Mouse (Mus musculus) granulocyte monocyte progenitor cell, adult 5-6 weeks (primary cell): ENCODE data around the gene Tas2r109. TPM values are rescaled to one million over a fixed set of nuclear protein-coding genes. Genes with fewer than 3 reads are reported as not detected.
"Not testable (repeated sequence)": the region's sequence is repeated elsewhere in the genome, so short reads cannot be mapped to it uniquely, and the experiment has no call there.

ENCODE experiments used
- ATAC-seq: replicated peaks from 2 replicates; pipeline ENCODE4 v1.8.0; 2016; ENCODE audit warnings: mild to moderate bottlenecking, moderate TSS enrichment, inconsistent platforms; ENCODE audit not compliant: poor library complexity, severe bottlenecking
- total RNA-seq, 2 experiments: library from RNA; stranded (forward) in 1 of 2; stranded (reverse) in 1 of 2; fragments of 200-712, 200-1000 nt in 1 of 2; fragments of >200 nt in 1 of 2; fragmentation: Nextera tagmentation in 1 of 2; gene quantifications; 2 replicates each; pipeline ENCODE4 v1.2.3; 2014 to 2017

Gene Tas2r109
- total RNA-seq (2014; fragmentation: Nextera tagmentation) (not detected in 2 replicates), total RNA-seq (2017) (not detected in 2 replicates)

GRCm38 (mm10) chr6:132980865-132981264 lies at the start of gene Tas2r109:
TSS of gene Tas2r109 (minus strand) at chr6:132980965.
- no peak for ATAC-seq

GRCm38 (mm10) chr6:132957819-132958218 lies 22.9 kb downstream of the Tas2r109 start, which contains the start of gene Tas2r131:
TSS of gene Tas2r131 (minus strand) at chr6:132957919.
- no peak for ATAC-seq

- ATAC-seq, result no peak
Measured at GRCm38 (mm10) chr6:132950802-132951201, 30.0 kb downstream of the Tas2r109 start, which contains the start of gene Tas2r129. TSS of gene Tas2r129 (plus strand) at chr6:132951102.

GRCm38 (mm10) chr6:132941376-132941775 lies 39.4 kb downstream of the Tas2r109 start:
- ATAC-seq, result not testable (repeated sequence)

Other genes starting within 250 kb of the Tas2r109 start
- not detected in 2 replicates for gene Tas2r115, start 242.9 kb downstream of the Tas2r109 start, total RNA-seq (2014; fragmentation: Nextera tagmentation)
- gene Tas2r115, start 242.9 kb downstream of the Tas2r109 start, total RNA-seq (2017), result not detected in 2 replicates
- gene Tas2r124, start 226.2 kb downstream of the Tas2r109 start, total RNA-seq (2014; fragmentation: Nextera tagmentation), result not detected in 2 replicates
- gene Tas2r124, start 226.2 kb downstream of the Tas2r109 start, total RNA-seq (2017), result not detected in 2 replicates
- gene Tas2r102, start 218.8 kb downstream of the Tas2r109 start, total RNA-seq (2014; fragmentation: Nextera tagmentation), result not detected in 2 replicates
- gene Tas2r102, start 218.8 kb downstream of the Tas2r109 start, total RNA-seq (2017), result not detected in 2 replicates
- not detected in 2 replicates for gene Tas2r136, start 202.8 kb downstream of the Tas2r109 start, total RNA-seq (2014; fragmentation: Nextera tagmentation)
- gene Tas2r136, start 202.8 kb downstream of the Tas2r109 start, total RNA-seq (2017), result not detected in 2 replicates
- not detected in 2 replicates for gene Tas2r117, start 178.1 kb downstream of the Tas2r109 start, total RNA-seq (2014; fragmentation: Nextera tagmentation)
- gene Tas2r117, start 178.1 kb downstream of the Tas2r109 start, total RNA-seq (2017), result not detected in 2 replicates
- gene Tas2r123, start 133.8 kb downstream of the Tas2r109 start, total RNA-seq (2014; fragmentation: Nextera tagmentation), result not detected in 2 replicates
- not detected in 2 replicates for gene Tas2r123, start 133.8 kb downstream of the Tas2r109 start, total RNA-seq (2017)
- gene Tas2r116, start 125.5 kb downstream of the Tas2r109 start, total RNA-seq (2014; fragmentation: Nextera tagmentation), result not detected in 2 replicates
- gene Tas2r116, start 125.5 kb downstream of the Tas2r109 start, total RNA-seq (2017), result not detected in 2 replicates
- gene Tas2r110, start 113.0 kb downstream of the Tas2r109 start, total RNA-seq (2014; fragmentation: Nextera tagmentation), result not detected in 2 replicates
- not detected in 2 replicates for gene Tas2r110, start 113.0 kb downstream of the Tas2r109 start, total RNA-seq (2017)
- not detected in 2 replicates for gene Tas2r113, start 88.0 kb downstream of the Tas2r109 start, total RNA-seq (2014; fragmentation: Nextera tagmentation)
- not detected in 2 replicates for gene Tas2r113, start 88.0 kb downstream of the Tas2r109 start, total RNA-seq (2017)
- not detected in 2 replicates for gene Tas2r125, start 71.3 kb downstream of the Tas2r109 start, total RNA-seq (2014; fragmentation: Nextera tagmentation)
- gene Tas2r125, start 71.3 kb downstream of the Tas2r109 start, total RNA-seq (2017), result not detected in 2 replicates
- gene Tas2r129, start 29.9 kb downstream of the Tas2r109 start, total RNA-seq (2014; fragmentation: Nextera tagmentation), result not detected in 2 replicates
- not detected in 2 replicates for gene Tas2r129, start 29.9 kb downstream of the Tas2r109 start, total RNA-seq (2017)
- gene Tas2r131, start 23.0 kb downstream of the Tas2r109 start, total RNA-seq (2014; fragmentation: Nextera tagmentation), result not detected in 2 replicates
- gene Tas2r131, start 23.0 kb downstream of the Tas2r109 start, total RNA-seq (2017), result not detected in 2 replicates
- not detected in 2 replicates for gene Tas2r103, start 56.1 kb upstream of the Tas2r109 start, total RNA-seq (2014; fragmentation: Nextera tagmentation)
- gene Tas2r103, start 56.1 kb upstream of the Tas2r109 start, total RNA-seq (2017), result not detected in 2 replicates
- gene Tas2r140, start 74.9 kb upstream of the Tas2r109 start, total RNA-seq (2014; fragmentation: Nextera tagmentation), result not detected in 2 replicates
- gene Tas2r140, start 74.9 kb upstream of the Tas2r109 start, total RNA-seq (2017), result not detected in 2 replicates
- 31.7 and 42.5 TPM in 2 replicates for gene Smim10l1, start 123.9 kb upstream of the Tas2r109 start, total RNA-seq (2014; fragmentation: Nextera tagmentation)
- gene Smim10l1, start 123.9 kb upstream of the Tas2r109 start, total RNA-seq (2017), result 74.2 and 88.5 TPM in 2 replicates